Mouse (Mus musculus) MEL (cell line): ENCODE data around the gene Tvp23a. TPM values are rescaled to one million over a fixed set of nuclear protein-coding genes. Genes with fewer than 3 reads are reported as not detected.

Experiments
- DNase-seq: peaks from one replicate; pipeline ENCODE4 v3.0.0; 2011; ENCODE audit warnings: low read depth, low spot score
- H3K27ac ChIP-seq: 2 replicates; pipeline ENCODE4 v1.5.1; 2012; ENCODE audit warnings: low read depth, mild to moderate bottlenecking, control low read depth, low read length, moderate library complexity; ENCODE audit not compliant: control insufficient read depth
- H3K27me3 ChIP-seq, 2 experiments: fragments of 150-350 bp in 1 of 2; sonication (generic) in 1 of 2; 2 replicates each; pipeline ENCODE4 v1.6.1; 2012; ENCODE audit warnings: low read length in 2 of 2, mild to moderate bottlenecking in 2 of 2, improper control_type of control experiment in 1 of 2, moderate library complexity in 1 of 2; ENCODE audit not compliant: insufficient read depth in 2 of 2, control insufficient read depth in 1 of 2
- H3K36me3 ChIP-seq, 2 experiments: 2 replicates each; pipeline ENCODE4 v1.6.1; 2012 to 2014; ENCODE audit warnings: low read length in 2 of 2, improper control_type of control experiment in 1 of 2, inconsistent platforms in 1 of 2, mild to moderate bottlenecking in 1 of 2; ENCODE audit not compliant: insufficient read depth in 2 of 2, control insufficient read depth in 1 of 2
- H3K4me1 ChIP-seq, 2 experiments: fragments of 150-350 bp in 1 of 2; sonication (generic) in 1 of 2; 2 replicates each; pipeline ENCODE4 v1.6.1; 2012; ENCODE audit warnings: low read length in 2 of 2, improper control_type of control experiment in 1 of 2, mild to moderate bottlenecking in 1 of 2; ENCODE audit not compliant: insufficient read depth in 2 of 2, control insufficient read depth in 1 of 2
- H3K4me3 ChIP-seq, 2 experiments: fragments of 150-350 bp in 1 of 2; sonication (generic) in 1 of 2; 2 replicates each; pipeline ENCODE4 v1.5.1; 2012; ENCODE audit warnings: low read depth in 2 of 2, low read length in 2 of 2, mild to moderate bottlenecking in 2 of 2, moderate library complexity in 2 of 2, control low read depth in 1 of 2, improper control_type of control experiment in 1 of 2; ENCODE audit not compliant: control insufficient read depth in 1 of 2, insufficient read depth in 1 of 2
- H3K79me2 ChIP-seq: 2 replicates; pipeline ENCODE4 v1.6.1; 2012; ENCODE audit warnings: mild to moderate bottlenecking, low read length, moderate library complexity; ENCODE audit not compliant: control insufficient read depth, poor library complexity, insufficient read depth
- H3K9ac ChIP-seq: 2 replicates; pipeline ENCODE4 v1.6.1; 2012; ENCODE audit warnings: low read depth, mild to moderate bottlenecking, control low read depth, low read length, moderate library complexity; ENCODE audit not compliant: control insufficient read depth, poor library complexity, severe bottlenecking
- H3K9me3 ChIP-seq: fragments of 150-350 bp; sonication (generic); replicated peaks from 2 replicates; pipeline ENCODE4 v1.6.1; 2012; ENCODE audit warnings: mild to moderate bottlenecking, low read length, improper control_type of control experiment, moderate library complexity; ENCODE audit not compliant: insufficient read depth
- BHLHE40 ChIP-seq: IDR thresholded peaks from 2 replicates; pipeline ENCODE4 v1.6.1; 2012; ENCODE audit warnings: low read depth, mild to moderate bottlenecking, inconsistent platforms, low read length, improper control_type of control experiment, borderline replicate concordance
- CTCF ChIP-seq, 3 experiments: IDR thresholded peaks in 2 of 3; conservative IDR thresholded peaks in 1 of 3; 2 replicates each; pipeline ENCODE4 v1.5.1; 2011 to 2012; ENCODE audit warnings: low read length in 3 of 3, low read depth in 2 of 3, mild to moderate bottlenecking in 2 of 3, improper control_type of control experiment in 1 of 3, inconsistent platforms in 1 of 3, mixed read lengths in 1 of 3, moderate library complexity in 1 of 3; ENCODE audit not compliant: control insufficient read depth in 1 of 3, insufficient read depth in 1 of 3, poor library complexity in 1 of 3, severe bottlenecking in 1 of 3
- E2F4 ChIP-seq: IDR thresholded peaks from 2 replicates; pipeline ENCODE4 v1.6.1; 2011; ENCODE audit warnings: low read depth, low read length, improper control_type of control experiment, borderline replicate concordance
- ELF1 ChIP-seq: IDR thresholded peaks from 2 replicates; pipeline ENCODE4 v1.6.1; 2014; ENCODE audit warnings: low read depth, mild to moderate bottlenecking, inconsistent platforms, low read length, improper control_type of control experiment, moderate library complexity
- ETS1 ChIP-seq: IDR thresholded peaks from 2 replicates; pipeline ENCODE4 v1.6.1; 2012; ENCODE audit warnings: low read depth, mild to moderate bottlenecking, inconsistent platforms, low read length, improper control_type of control experiment, moderate library complexity
- GABPA ChIP-seq: IDR thresholded peaks from 2 replicates; pipeline ENCODE4 v1.6.1; 2012; ENCODE audit warnings: low read depth, mild to moderate bottlenecking, inconsistent platforms, low read length, improper control_type of control experiment, moderate library complexity
- GATA1 ChIP-seq: IDR thresholded peaks from 2 replicates; pipeline ENCODE4 v1.6.1; 2011; ENCODE audit warnings: low read depth, low read length, improper control_type of control experiment
- HCFC1 ChIP-seq: IDR thresholded peaks from 2 replicates; pipeline ENCODE4 v1.6.1; 2012; ENCODE audit warnings: low read depth, mild to moderate bottlenecking, inconsistent platforms, low read length, improper control_type of control experiment, moderate library complexity
- JUND ChIP-seq: IDR thresholded peaks from 2 replicates; pipeline ENCODE4 v1.6.1; 2011; ENCODE audit warnings: low read depth, mild to moderate bottlenecking, improper control_type of control experiment, low read length
- KAT2A ChIP-seq: conservative IDR thresholded peaks from 2 replicates; pipeline ENCODE4 v1.6.1; 2012; ENCODE audit warnings: low read depth, low read length, improper control_type of control experiment, inconsistent platforms
- MAX ChIP-seq: IDR thresholded peaks from 2 replicates; pipeline ENCODE4 v1.6.1; 2011; ENCODE audit warnings: low read length, improper control_type of control experiment
- MEF2A ChIP-seq: IDR thresholded peaks from 2 replicates; pipeline ENCODE4 v1.6.1; 2014; ENCODE audit warnings: low read depth, mild to moderate bottlenecking, inconsistent platforms, low read length, improper control_type of control experiment; ENCODE audit not compliant: poor library complexity, insufficient replicate concordance, severe bottlenecking; ENCODE audit errors: extremely low read depth
- MXI1 ChIP-seq: IDR thresholded peaks from 2 replicates; pipeline ENCODE4 v1.6.1; 2011; ENCODE audit warnings: mild to moderate bottlenecking, low read depth, low read length, improper control_type of control experiment
- MYB ChIP-seq: IDR thresholded peaks from 2 replicates; pipeline ENCODE4 v1.6.1; 2011; ENCODE audit warnings: mild to moderate bottlenecking, low read depth, low read length, improper control_type of control experiment
- POLR2A ChIP-seq, 2 experiments: IDR thresholded peaks; 2 replicates each; pipeline ENCODE4 v1.6.1; 2011 to 2012; ENCODE audit warnings: low read length in 2 of 2, mild to moderate bottlenecking in 2 of 2, control low read depth in 1 of 2, improper control_type of control experiment in 1 of 2, low read depth in 1 of 2, moderate library complexity in 1 of 2; ENCODE audit not compliant: control insufficient read depth in 1 of 2, insufficient read depth in 1 of 2, poor library complexity in 1 of 2
- POLR2AphosphoS5 ChIP-seq: IDR thresholded peaks from 2 replicates; pipeline ENCODE4 v1.6.1; 2012; ENCODE audit warnings: low read depth, borderline replicate concordance, mild to moderate bottlenecking, inconsistent platforms, low read length, moderate library complexity, mixed read lengths
- RCOR1 ChIP-seq: IDR thresholded peaks from 2 replicates; pipeline ENCODE4 v1.6.1; 2012; ENCODE audit warnings: low read depth, mild to moderate bottlenecking, inconsistent platforms, low read length, improper control_type of control experiment
- SMC3 ChIP-seq: IDR thresholded peaks from 2 replicates; pipeline ENCODE4 v1.6.1; 2011; ENCODE audit warnings: low read depth, low read length, improper control_type of control experiment
- UBTF ChIP-seq: IDR thresholded peaks from 2 replicates; pipeline ENCODE4 v1.6.1; 2012; ENCODE audit warnings: low read depth, mild to moderate bottlenecking, inconsistent platforms, low read length, improper control_type of control experiment, moderate library complexity, borderline replicate concordance; ENCODE audit not compliant: insufficient read depth
- USF2 ChIP-seq, 2 experiments: IDR thresholded peaks; 2 replicates each; pipeline ENCODE4 v1.6.1; 2011 to 2012; ENCODE audit warnings: improper control_type of control experiment in 2 of 2, low read length in 2 of 2, borderline replicate concordance in 1 of 2, inconsistent platforms in 1 of 2, low read depth in 1 of 2, mild to moderate bottlenecking in 1 of 2; ENCODE audit not compliant: insufficient read depth in 1 of 2
- ZNF384 ChIP-seq: IDR thresholded peaks from 2 replicates; pipeline ENCODE4 v1.6.1; 2012; ENCODE audit warnings: low read depth, mild to moderate bottlenecking, inconsistent platforms, low read length, improper control_type of control experiment
- polyA plus RNA-seq, 2 experiments: library from polyadenylated mRNA; stranded (reverse) in 1 of 2; unstranded in 1 of 2; fragments of >175 nt in 1 of 2; fragments of >200 nt in 1 of 2; gene quantifications; 2 replicates each; pipeline versions ENCODE4 v1.2.1 to v1.2.4; 2012; ENCODE audit warnings: low replicate concordance in 2 of 2, low read depth in 1 of 2; ENCODE audit not compliant: insufficient read length in 2 of 2, insufficient read depth in 1 of 2, missing spikeins in 1 of 2
- total RNA-seq: library from RNA; depleted of rRNA; stranded (reverse); fragments of 300-350 nt; gene quantifications from 2 replicates; pipeline ENCODE4 v1.2.3, GENCODE M21; 2012

Gene Tvp23a
- total and polyA plus RNA-seq, 3 experiments: 0.31 to 0.81 TPM; not detected in 1

DNA sequence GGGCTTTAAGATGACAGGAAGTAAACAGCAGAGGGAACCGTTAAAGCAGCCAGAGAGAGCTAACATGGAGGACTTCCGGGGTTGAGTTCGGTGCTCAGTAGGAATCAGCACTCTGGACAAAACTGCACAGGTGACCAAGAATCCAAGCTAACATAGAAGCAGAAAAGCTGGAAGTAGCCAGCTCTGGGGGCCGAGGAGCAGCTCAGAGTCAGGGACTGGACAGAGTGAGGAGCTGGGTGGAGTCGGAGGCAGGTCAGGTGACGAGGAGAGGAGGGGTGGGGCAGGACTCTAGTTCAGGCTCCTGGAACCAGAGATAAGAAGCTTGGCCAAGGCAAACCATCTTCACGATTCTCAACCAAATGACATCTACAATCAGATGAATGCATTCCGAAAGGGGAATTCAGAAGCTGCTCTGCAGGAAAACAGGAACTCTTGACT lies 63.1 kb downstream of the Tvp23a start (continued):
- peak; percentile 69; the same call in 1 of the 2 replicates for TF ChIP-seq BHLHE40

DNA sequence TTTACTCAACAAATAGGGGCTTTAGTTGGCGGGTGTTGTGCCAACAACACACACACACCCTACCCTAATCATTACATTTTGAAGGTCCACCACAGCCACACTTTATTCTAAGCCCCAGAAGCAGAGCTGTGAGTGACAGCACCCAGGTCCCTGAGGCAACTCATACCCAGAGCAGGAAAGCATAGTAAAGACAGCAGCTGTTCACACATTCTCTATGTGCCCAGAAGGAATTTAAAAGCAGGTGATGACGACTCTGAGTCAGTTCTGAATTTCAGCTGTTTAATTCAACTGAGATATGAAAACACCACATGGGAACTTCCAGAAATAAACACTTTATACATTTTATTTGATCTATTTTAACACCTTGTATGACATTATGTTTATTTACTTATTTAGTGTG lies 67.6 kb downstream of the Tvp23a start:
- Histone ChIP-seq H3K9me3 (no peaks in the 10 kb centered on the region), H3K4me1 (0 out of 4 replicates have a peak, but pooled peaks cover 3 to 4% of the 10 kb centered on the region in 2 experiments), H3K79me2 (no peaks in the 10 kb centered on the region), H3K36me3 (peaks cover 0 to 4% of the 10 kb centered on the region in 2 experiments; a peak in 2 of 4 replicates), H3K4me3 (no peak overlapping the region), H3K27ac (no peak overlapping the region), H3K27me3 (0 out of 4 replicates have a peak, but pooled peaks cover 0 to 2% of the 10 kb centered on the region in 2 experiments), H3K9ac (no peak overlapping the region)
- no peak for DNase-seq
- TF ChIP-seq SMC3: no peak
- no peak for TF ChIP-seq GATA1
- no peak for TF ChIP-seq MAX
- TF ChIP-seq GABPA: no peak
- TF ChIP-seq MYB: no peak
- no peak for TF ChIP-seq POLR2AphosphoS5
- TF ChIP-seq ETS1: no peak
- TF ChIP-seq KAT2A: no peak
- no peak for TF ChIP-seq CTCF (IDR thresholded peaks at IDR 0.05 in 2 of 3, conservative IDR thresholded peaks at IDR 0.05 in 1 of 3; ENCODE audit: control insufficient read depth in 1 of 3, insufficient read depth in 1 of 3, low read depth in 2 of 3, low read length in 3 of 3, poor library complexity in 1 of 3, severe bottlenecking in 1 of 3)
- no peak for TF ChIP-seq RCOR1
- no peak for TF ChIP-seq POLR2A (IDR thresholded peaks at IDR 0.05; ENCODE audit: control insufficient read depth in 1 of 2, insufficient read depth in 1 of 2, low read depth in 1 of 2, low read length in 2 of 2, poor library complexity in 1 of 2)
- no peak for TF ChIP-seq USF2 (IDR thresholded peaks at IDR 0.05; ENCODE audit: borderline replicate concordance in 1 of 2, insufficient read depth in 1 of 2, low read depth in 1 of 2, low read length in 2 of 2)
- TF ChIP-seq MXI1: no peak
- no peak for TF ChIP-seq HCFC1
- no peak for TF ChIP-seq E2F4
- TF ChIP-seq MEF2A: no peak
- TF ChIP-seq UBTF: no peak
- TF ChIP-seq ELF1: no peak
- no peak for TF ChIP-seq ZNF384
- TF ChIP-seq JUND: no peak
